Mouse (Mus musculus) thymus, postnatal 36 days (tissue): ENCODE measurements around the gene Exoc3l2.
A peak's percentile ranks its signal among the peaks of the same experiment; 100 is the strongest.

Source experiments
- DNase-seq, 2 experiments: peaks; one replicate each; pipeline ENCODE4 v3.0.0; 2022; ENCODE audit warnings: mixed read lengths in 2 of 2

Gene Exoc3l2

DNA sequence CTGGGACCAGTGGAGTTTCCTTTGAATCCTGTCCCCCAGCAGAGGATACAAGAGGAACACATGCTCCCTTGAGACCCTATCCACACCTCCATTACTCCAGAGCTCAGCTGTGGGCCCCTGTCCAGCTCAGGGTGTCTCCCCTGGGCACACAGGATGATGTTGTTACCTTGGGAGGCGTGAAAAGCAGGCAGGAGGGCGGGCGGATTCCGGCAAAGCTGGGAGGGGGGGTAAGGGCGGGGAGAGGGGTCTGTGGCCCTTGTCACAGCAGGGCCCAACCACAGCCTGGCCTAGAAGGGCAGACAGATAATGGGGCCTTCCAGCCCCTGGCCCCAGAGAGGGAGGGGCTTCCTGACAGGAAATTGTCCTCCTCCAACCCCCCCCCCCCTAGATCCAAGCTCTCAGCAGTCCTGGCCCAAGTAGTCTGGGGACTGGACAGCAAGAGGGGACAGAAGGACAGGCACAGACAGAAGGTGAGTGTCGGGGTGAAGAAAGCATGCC is at the start of gene Exoc3l2:
Exoc3l2 (plus strand) TSS at position 448 of the 498 bp plus-strand sequence.
- no peak for DNase-seq

DNA sequence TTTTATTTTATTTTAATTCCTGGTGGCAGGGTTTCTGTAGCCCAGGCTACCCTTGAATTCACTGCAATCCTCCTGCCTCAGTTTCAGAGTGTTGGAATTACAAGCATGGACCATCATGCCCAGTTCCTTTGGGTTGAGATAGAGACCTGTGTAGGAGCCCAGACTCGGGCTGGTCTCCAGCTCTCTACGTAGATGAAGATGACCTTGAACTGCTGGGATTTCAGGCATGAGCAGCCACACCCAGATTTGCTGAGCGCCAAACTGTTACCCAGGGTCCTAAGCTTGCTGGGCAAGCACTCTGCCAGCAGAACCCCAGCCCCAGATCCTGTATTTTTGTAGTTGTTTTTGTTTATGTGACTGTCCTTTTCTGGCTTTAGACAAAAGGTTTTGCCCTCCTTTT is 49.6 kb upstream of the Exoc3l2 start:
- no peak for DNase-seq

DNA sequence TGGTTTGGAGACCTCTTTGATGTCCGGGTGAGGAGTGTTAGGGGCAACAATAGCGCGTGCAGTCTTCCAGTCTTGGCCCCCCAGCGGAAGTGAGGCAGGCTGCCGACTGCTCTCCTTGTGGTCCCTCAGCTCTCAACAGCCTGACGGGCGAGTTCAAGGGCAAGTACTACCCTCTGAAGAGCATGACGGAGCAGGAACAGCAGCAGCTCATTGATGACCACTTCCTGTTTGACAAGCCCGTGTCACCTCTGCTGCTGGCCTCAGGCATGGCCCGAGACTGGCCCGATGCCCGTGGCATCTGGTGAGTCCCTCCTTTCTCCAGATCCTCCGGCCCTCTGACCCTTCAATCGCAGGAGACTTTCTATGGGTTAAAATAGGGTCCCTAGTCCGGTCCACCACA is 46.5 kb upstream of the Exoc3l2 start:
- no peak for DNase-seq

DNA sequence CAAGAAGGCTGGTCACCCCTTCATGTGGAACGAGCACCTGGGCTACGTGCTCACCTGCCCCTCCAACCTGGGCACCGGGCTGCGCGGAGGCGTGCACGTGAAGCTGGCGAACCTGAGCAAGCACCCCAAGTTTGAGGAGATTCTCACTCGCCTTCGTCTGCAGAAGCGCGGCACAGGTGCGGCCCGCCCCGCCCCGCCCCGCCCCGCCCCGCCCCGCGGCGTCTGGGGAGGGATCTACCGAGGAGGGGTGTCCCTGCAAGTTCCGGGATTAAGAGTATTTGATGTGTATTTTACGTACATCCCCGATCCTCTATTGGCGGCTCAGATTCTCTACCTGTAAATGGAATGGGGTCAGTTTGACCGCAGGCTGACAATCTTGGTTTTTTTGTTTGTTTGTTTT is 43.0 kb upstream of the Exoc3l2 start:
- DNase-seq, result no peak

DNA sequence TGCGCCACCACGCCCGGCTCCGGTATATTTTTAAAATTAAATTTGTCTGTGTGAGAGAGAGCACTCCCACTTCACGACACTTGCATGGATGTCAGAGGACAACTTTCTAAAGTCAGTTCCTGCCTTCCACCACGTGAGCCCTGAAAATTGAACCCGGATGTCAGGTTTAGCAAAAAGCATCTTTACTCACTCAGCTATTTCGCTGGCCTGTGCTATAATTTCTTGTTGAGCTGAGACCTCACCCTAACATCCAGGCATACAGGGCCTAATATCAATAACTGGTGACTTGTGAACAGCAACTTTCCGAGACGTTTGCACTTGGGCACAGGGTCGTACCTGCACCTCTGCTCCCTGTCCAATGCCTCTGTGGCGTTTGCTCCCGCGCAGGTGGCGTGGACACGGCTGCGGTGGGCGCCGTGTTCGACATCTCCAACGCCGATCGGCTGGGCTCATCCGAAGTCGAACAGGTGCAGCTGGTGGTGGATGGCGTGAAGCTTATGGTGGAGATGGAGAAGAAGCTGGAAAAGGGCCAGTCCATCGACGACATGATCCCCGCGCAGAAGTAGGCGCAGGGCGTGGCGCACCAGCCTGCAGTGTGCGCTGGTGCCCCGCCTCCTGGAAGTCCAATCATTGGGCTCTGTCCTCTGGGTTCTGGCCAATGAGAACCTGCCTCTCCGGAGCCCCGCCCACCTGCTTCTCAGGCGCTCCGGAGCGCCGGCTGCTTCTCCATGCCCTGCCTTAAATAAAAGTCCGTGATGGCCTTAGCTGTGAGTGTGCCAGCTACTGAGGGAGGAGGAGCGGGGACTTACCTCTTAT is 42.1 kb upstream of the Exoc3l2 start:
- peak; percentile 82 to 89 for DNase-seq

DNA sequence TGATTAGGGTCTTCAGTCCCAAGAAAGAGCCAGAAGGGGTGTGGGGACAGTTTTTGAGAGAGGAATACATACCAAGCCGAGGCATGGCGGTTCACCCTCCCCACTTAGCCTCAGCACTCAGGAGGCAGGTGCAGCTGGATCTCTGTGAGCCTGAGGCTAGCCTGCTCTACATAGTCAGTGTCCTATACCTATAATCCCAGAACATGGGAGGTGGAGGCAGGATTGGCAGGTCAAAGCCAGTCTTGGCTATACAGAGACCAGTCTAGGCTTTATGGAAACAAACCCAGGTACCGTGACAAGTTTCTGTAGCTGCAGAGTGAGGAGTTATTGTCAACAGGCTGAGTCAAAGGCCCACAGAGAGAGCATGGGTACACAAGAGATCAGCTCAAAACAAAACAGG is 40.0 kb upstream of the Exoc3l2 start:
- no peak for DNase-seq

DNA sequence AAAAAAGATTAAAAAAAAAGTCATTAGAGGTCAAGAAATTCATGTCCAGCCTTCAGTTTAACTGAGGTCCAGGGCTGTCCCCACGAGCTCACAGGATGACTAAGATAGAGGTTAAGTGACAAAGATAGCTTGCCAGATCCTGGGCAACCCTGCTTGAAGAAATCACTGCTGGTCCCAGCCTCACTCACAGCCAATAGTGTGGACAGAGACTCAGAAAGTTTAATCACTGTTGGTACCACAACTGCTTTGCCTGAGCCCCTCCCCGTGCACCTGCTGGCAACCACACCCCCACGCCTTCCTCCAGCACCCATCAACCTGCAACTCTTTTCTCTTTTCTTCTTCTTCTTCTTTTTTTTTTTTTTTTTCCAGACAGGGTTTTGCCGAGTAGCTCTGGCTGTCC is 39.1 kb upstream of the Exoc3l2 start:
- no peak for DNase-seq

DNA sequence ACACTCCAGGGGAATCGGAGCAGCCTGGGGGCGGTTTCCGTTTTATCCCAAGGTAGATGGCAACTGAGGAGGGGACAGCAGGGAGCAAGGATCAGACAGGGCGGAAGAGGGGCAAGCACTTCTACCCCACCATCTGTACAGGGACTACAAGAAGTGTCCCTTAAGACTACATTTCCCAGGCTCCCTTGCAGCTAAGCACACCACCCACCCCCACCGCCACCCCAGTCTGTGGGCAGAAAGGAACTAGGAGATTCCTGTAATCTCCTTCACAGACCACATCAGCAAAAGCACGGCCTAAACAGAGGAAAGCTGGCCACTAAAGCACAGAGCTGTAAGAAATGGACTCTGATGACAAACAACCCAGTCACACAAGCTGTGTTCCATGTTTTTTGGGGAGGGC is 36.8 kb upstream of the Exoc3l2 start:
- no peak for DNase-seq

DNA sequence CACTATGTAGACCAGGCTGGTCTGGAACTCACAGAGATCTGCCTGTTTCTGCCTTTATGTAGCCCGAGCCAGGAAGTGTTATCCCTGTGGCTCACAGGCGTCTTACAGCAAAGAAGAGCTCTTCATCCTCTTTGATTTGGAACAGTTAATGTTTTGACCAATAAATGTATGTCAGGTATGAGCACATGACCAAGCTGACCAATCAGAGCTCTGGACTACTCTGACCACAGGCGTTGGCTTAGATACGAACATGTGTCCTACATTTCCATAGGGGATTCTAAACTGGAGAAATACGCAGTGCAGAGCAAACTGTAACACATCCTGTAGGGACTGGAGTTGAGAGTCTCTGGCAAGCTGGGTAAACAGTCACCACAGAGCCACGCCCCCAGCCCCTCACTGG is 36.2 kb upstream of the Exoc3l2 start:
- no peak for DNase-seq

DNA sequence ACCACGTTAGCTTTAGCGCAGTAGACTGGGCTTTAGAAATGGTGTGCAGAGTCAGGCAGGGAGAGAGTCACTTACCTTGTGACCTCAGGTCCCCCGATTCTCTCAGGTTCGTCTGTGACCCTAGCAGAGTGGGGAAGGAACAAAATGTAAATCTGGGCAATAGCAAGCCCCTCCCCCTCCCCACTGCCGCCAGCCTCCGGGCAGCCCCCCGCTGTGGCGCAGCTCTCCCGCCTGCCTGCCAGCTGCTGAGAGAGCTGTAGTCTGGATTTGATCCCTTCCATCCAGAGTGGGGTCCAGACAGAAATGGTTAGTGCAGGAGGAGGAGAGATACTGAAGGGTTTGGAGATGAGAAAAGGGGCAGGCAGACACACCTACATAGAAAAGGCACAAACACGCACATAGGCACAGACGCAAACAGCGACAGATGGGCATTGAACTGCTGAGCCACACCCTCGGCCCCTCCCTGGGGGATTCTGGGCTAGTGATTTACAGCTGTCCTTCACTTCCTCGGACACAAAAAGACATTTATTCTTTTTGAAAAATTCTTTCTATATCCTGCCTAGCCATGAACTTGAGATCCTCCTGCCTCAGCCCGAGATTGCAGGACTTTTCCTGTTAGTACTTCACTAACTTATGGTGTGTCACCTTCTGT is 35.0 kb upstream of the Exoc3l2 start:
- no peak for DNase-seq

DNA sequence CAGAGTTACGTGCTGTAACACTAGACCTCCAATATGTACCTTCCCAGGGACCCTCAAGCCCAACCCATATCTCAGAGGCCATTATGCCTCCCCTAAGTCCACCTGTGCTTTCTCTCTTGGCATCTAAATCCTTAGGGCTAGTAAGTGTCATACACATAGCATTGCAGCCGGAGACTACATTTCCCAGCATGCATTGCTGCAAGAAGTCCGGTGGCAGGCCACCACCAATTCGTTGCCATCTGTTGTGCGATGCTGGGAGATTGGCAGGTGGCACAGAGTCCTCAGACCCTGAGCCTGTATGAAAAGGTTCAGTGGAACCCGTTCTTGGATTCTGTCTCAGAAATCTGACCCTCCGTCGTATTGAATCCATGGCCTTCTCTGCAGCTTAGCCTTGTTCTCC is 33.4 kb upstream of the Exoc3l2 start:
- no peak for DNase-seq

DNA sequence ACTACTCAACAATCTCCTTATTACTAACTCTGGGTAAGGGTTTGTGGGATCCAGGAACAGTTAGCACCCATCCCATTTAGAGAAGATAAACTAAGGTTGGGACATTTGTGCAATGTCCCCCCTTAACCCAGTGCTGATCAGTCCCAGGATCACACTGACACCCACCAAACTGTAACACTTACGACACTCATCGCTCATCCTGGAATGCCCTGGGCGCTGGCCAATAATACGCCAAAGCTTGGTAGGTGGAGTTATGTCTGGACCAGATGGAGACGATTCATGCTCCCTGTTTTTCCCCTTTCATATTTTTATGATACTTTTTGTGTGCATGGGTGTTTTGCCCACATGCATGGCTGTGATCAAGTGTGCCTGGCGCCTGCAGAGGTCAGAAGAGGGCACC is 32.7 kb upstream of the Exoc3l2 start:
- DNase-seq, result no peak

DNA sequence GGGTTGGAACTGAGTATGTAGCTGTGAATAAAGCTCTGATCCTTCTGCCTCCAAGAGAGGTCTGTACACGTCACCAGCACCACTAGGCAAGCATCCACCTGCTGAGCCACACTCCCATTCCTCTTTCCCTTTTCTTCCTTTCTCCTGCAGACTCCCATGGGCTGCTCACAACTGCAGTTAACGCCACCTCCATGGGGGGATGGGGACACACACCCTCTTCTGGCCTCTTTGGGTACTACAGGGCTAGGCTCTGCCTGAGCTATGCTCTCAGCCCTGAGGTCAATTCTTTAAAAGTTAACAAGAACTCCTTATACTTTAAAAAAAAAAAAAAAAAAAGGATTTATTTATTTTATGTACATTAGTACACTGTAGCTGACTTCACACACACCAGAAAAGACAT is 30.7 kb upstream of the Exoc3l2 start:
- no peak for DNase-seq

DNA sequence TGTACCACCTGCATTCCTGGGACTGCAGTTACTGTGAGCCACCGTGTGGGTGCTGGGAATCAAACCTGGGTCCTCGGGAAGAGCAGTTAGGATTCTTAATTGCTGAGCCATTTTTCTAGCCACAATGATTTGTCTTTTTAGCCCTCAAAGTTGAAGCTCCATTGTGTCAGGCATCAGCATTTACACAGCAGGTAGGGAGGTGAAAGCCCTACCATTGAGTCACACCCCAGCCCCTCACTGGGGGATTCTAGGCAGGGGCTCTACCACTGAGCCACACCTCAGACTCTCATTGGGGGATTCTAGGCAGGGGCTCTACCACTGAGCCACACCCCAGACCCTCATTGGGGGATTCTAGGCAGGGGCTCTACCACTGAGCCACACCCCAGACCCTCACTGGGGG is 26.9 kb upstream of the Exoc3l2 start:
- no peak for DNase-seq

DNA sequence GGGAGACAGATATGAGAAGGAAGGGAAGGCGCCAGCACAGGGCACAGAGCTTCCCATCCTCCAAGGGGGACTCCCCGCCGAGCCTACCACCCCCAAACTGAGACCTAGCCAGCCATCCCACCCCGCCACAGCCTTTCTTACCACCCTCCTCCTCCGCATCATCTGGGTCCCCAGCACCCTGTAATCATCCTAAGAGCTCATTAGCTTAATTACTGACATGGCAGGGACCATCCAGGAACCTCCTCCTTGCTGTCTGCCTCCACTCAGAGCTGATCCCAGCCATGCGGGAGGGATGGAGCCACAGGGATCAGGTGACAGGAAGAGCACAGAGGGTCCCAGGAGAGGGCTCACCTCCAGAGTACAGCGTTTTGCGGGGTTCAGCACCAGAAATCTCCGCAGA is 26.1 kb upstream of the Exoc3l2 start:
- DNase-seq, result no peak

DNA sequence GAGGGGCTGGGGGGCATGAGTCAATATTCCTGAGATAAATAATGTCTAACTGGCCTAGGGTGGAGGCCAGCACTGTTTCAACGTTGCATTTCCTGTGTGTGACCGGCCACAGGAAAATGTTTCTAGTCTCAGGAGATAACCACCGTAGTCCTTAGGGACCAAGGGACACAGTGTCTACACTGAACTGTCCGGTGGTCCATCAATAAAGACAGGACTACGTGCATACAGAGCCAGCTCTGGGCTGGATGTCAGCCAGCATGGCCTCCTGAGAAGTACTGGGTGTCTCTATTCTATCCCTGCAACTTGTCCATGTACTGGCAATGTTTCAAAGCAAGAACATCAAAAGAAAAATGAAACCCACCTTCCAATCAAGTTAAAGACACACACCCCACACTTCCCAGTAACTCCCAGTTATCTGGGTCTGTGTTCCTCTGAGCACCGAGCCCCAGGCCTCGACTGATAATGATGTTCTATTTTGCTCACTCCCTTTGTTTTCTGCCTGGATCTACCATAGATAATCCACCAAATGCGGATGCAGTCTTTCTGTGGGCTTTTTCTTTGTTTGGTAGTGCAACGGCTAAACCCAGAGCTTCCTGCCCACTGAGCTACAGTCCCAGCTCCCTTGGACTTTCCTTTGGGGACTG is 21.6 kb upstream of the Exoc3l2 start:
- DNase-seq, result no peak

DNA sequence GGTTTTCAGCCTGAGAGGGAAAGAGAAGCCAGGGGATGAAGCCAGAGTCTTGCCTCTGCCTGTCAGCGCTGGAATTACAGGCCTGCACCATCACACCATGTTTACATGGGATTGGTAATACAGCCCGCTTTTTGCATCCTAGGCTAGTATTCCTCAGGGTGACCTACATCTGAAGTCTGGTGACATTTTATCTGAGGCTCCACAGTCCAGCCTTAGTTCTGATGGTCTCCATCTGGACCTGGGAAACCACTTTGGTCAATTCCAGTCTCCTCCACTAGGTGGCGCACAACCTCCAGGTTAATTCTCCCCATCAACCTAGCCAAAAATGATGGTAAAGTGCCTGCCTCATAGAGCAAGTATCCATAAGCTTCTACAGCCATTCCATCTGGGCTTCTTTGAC is 19.8 kb upstream of the Exoc3l2 start:
- peak; percentile 52 to 71 for DNase-seq

DNA sequence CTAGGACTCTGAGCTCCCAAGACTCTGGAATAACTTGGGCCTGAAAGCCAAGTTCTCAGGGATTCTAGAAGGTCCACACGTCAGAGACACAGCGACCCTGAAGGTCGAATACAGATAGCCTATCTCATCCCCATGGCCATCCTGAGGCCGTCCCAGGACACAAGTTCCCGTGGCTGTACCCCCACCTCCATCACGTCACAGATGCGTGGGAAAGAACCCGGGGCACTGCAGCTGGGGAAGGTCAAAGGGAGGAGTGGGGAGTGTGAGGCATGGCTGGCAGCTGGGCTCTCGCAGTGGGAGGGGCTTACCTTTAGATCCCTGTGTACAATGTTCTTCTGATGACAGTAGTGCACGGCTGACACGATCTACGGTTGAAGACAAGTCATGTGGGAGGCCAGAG is 18.3 kb upstream of the Exoc3l2 start:
- DNase-seq, result no peak

DNA sequence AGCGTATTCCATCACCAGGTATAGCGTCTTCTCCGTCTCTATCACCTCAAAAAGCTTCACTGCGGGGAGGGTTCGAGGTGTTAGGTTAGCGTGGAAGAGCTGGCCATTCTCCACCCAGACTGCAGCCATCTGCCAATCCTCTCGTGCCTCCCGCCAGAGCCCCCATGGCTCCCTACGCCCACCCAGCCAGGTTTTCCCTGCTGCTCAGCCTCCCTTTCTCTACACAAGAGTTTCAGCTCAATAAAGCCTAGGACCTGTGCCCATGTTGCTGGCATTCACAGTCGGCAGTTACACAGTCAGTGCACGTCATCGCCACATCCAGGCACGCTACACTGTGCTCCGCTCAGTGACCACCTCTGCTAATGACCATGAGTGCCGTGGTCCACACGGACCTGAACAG is 15.4 kb upstream of the Exoc3l2 start:
- DNase-seq, result no peak

DNA sequence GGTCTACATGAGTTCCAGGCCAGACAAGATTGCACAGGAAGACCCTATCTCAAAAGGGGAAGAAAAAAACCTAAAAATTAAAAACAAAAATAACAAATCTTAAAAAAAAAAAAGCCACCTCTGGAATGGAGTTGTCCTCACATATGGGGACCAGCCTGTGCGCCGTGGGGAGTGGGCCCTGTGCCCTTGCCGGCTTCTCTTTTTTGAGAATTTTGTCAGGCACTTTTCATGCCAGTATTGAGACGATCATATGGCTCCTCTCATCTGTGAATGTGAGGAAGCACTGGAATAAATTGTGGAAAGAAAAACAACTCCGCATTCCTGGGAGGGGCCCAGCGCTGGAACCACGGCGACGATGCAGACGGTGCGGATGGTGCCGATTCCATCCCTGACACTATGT is 14.0 kb upstream of the Exoc3l2 start:
- DNase-seq, result no peak

DNA sequence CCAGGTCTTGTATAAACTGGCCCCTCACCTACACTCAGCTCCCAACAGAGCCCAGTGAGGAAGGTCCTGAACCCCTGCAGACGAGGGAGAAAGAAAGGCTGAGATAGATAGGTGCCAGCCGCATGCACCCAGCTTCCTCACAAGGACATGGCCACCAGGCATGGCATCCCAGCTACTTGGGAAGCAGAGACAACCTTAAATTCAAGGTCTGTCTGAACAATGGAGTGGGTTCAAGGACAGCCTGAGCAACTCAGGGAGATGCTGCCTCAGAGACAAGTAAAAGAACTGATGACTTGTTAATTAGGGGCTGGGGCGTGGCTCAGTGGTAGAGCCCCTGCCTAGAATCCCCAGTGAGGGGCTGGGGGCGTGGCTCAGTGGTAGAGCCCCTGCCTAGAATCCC is 7.9 kb upstream of the Exoc3l2 start:
- no peak for DNase-seq

DNA sequence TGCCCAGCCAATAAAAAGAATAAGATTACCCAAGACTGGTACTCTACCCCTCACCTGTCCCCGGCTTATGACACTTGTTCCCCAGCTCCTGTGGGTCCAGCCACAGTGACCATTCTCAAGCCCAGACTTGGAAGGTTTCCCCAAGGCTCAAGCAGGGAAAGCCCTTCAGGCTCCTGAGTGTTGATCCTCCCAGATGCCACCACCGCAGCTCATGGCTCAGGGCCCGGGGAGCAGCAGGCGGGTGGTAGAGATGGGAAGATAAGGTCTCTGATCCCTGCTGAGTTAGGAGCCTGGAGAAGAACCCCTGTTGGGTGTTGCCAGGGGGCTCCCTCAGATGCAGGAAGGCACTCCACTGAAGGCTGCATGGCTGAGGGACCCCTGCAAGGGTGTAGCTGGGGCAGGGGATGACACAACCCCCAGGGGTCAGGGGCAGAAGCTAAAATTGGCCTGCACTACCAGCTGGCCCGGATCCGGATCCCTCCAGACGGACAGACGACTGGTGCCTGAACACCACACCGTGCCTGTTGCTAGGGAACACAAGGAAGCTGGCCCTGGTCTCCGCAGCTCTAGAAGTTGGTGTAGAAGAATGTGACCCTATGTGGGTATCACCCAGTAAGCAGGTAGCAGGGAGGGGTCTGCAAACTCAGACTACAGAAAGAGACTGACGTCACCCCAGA is 7.2 kb upstream of the Exoc3l2 start:
- no peak for DNase-seq

DNA sequence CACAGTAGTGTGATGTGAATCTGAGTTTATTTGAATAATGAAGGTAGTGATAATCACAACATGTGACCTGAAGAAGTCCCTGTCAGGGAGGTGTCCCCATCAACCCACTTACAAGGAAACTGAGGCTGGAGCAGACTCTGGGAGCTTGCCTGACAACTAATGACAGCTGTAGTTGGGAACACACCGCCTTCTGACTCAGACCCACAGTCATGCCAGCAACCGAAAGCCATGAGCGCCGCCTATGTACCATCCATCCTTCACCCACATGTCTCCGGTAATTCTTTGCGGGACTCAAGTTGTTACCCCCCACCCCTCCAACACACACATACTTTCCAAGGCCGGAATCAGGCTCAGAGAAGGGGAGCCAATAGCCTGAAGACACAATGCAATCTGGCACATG is 6.5 kb upstream of the Exoc3l2 start:
- no peak for DNase-seq
